Mouse (Mus musculus) lung, embryonic 14.5 days (tissue): ENCODE results near the gene Mta2. TPM values are rescaled to one million over a fixed set of nuclear protein-coding genes. Genes with fewer than 3 reads are reported as not detected.

Experiments
- ATAC-seq: fragments of 200-750 bp; cut with Nextera tagmentation; 2 replicates; pipeline ENCODE4 v1.8.0; 2017; ENCODE audit warnings: mild to moderate bottlenecking, moderate TSS enrichment, moderate library complexity; ENCODE audit not compliant: insufficient read depth
- DNase-seq: peaks from one replicate; pipeline ENCODE4 v3.0.0-alpha.2; 2015
- H3K27ac ChIP-seq: fragments of 300-500 bp; sonication (generic); 2 replicates; pipeline ENCODE4 v1.5.1; 2014; ENCODE audit warnings: low read depth, mild to moderate bottlenecking, moderate library complexity
- H3K27me3 ChIP-seq: fragments of 300-500 bp; sonication (generic); 2 replicates; pipeline ENCODE4 v1.6.1; 2014; ENCODE audit warnings: low read length, control low read depth; ENCODE audit not compliant: insufficient read depth
- H3K36me3 ChIP-seq: fragments of 300-500 bp; sonication (generic); 2 replicates; pipeline ENCODE4 v1.6.1; 2014; ENCODE audit warnings: control low read depth; ENCODE audit not compliant: insufficient read depth
- H3K4me1 ChIP-seq: fragments of 300-500 bp; sonication (generic); 2 replicates; pipeline ENCODE4 v1.6.1; 2014; ENCODE audit warnings: antibody characterized with exemption, control low read depth; ENCODE audit not compliant: insufficient read depth
- H3K4me2 ChIP-seq: fragments of 300-500 bp; sonication (generic); 2 replicates; pipeline ENCODE4 v1.6.1; 2014; ENCODE audit warnings: mild to moderate bottlenecking
- H3K4me3 ChIP-seq: fragments of 300-500 bp; sonication (generic); 2 replicates; pipeline ENCODE4 v1.5.1; 2014; ENCODE audit warnings: low read depth, low read length
- H3K9ac ChIP-seq: fragments of 300-500 bp; sonication (generic); 2 replicates; pipeline ENCODE4 v1.6.1; 2014
- H3K9me3 ChIP-seq: fragments of 300-500 bp; sonication (generic); 2 replicates; pipeline ENCODE4 v1.6.1; 2016; ENCODE audit warnings: low read depth, low read length, control low read depth
- CTCF ChIP-seq: IDR thresholded peaks from 2 replicates; pipeline ENCODE4 v1.5.1; 2016; ENCODE audit warnings: antibody characterized with exemption, low read depth
- WGBS: fragments of 180-500 bp; shearing (Covaris S2); extraction: QIAGEN DNeasy Blood & Tissue Kit; methylation state at CpG from one replicate; pipeline ENCODE4 v1.1.7; 2014; 5-methylcytosine and 5-hydroxymethylcytosine counted together
- polyA plus RNA-seq: library from polyadenylated mRNA; unstranded; fragments of >200 nt; fragmentation: Nextera tagmentation; extraction: Ambion mirVana; gene quantifications from 2 replicates; pipeline ENCODE4 v1.2.1, GENCODE M21; 2014

Mta2 gene
- polyA plus RNA-seq, 1 experiment from 2014 or later, result 52.1 TPM

- no peak for TF ChIP-seq CTCF
- Histone ChIP-seq H3K27me3 (no peaks in the 10 kb centered on the region), H3K9me3 (no peaks in the 10 kb centered on the region), H3K4me1 (peaks cover 15% of the 10 kb centered on the region), H3K27ac (peak overlapping the region; percentile 99), H3K36me3 (peaks cover 62% of the 10 kb centered on the region), H3K4me2 (peak overlapping the region; percentile 82), H3K9ac (peak overlapping the region; percentile 99), H3K4me3 (peak overlapping the region; percentile 96)
- under 1% methylated on average over 46 of the region's 46 CpGs for WGBS
- DNase-seq (peak; percentile 61), ATAC-seq (peak; percentile 35)
These were observed 745 bp downstream of the Mta2 start for GRCm38 (mm10) chr19:8942276-8942964.

GRCm38 (mm10) chr19:8943047-8943446 lies 1.4 kb downstream of the Mta2 start:
- WGBS, result 49% methylated on average over 2 of the region's 2 CpGs
- no peak for ATAC-seq
- Histone ChIP-seq H3K27me3 (no peaks in the 10 kb centered on the region), H3K4me2 (peak overlapping the region; percentile 82), H3K4me1 (peaks cover 15% of the 10 kb centered on the region), H3K36me3 (peaks cover 65% of the 10 kb centered on the region), H3K27ac (peak overlapping the region; percentile 99; the same call in 1 of the 2 replicates), H3K9me3 (no peaks in the 10 kb centered on the region), H3K4me3 (peak overlapping the region; percentile 96), H3K9ac (peak overlapping the region; percentile 99)
- DNase-seq, result peak; percentile 15
- TF ChIP-seq CTCF, result no peak

GRCm38 (mm10) chr19:8944062-8944461 lies 2.4 kb downstream of the Mta2 start:
- Histone ChIP-seq H3K4me3 (peak overlapping the region; percentile 96), H3K36me3 (peaks cover 65% of the 10 kb centered on the region), H3K9ac (peak overlapping the region; percentile 99), H3K27ac (0 out of 2 replicates have a peak overlapping the region, but pooled peaks have one; percentile 19), H3K9me3 (no peaks in the 10 kb centered on the region), H3K4me1 (peaks cover 15% of the 10 kb centered on the region), H3K27me3 (no peaks in the 10 kb centered on the region), H3K4me2 (peak overlapping the region; percentile 82)
- DNase-seq, result peak; percentile 22
- no peak for TF ChIP-seq CTCF
- 24% methylated on average over 5 of the region's 5 CpGs for WGBS
- ATAC-seq, result no peak

- H3K27ac ChIP-seq, result no peak overlapping the region
- H3K9me3 ChIP-seq, result no peaks in the 10 kb centered on the region
- TF ChIP-seq CTCF, result no peak
- peak overlapping the region; percentile 26 for H3K4me3 ChIP-seq
- H3K36me3 ChIP-seq, result peaks cover 62% of the 10 kb centered on the region
- DNase-seq (peak; percentile 93), ATAC-seq (no peak)
- no peaks in the 10 kb centered on the region for H3K27me3 ChIP-seq
- H3K4me1 ChIP-seq, result peaks cover 15% of the 10 kb centered on the region
- peak overlapping the region; percentile 82 for H3K4me2 ChIP-seq
- WGBS, result 23% methylated on average over 5 of the region's 5 CpGs
- H3K9ac ChIP-seq, result peak overlapping the region; percentile 37
These were observed 3.1 kb downstream of the Mta2 start for GRCm38 (mm10) chr19:8944750-8945149.

- 71% methylated on average over 6 of the region's 6 CpGs for WGBS
- H3K4me2 ChIP-seq, result peak overlapping the region; percentile 82
- no peaks in the 10 kb centered on the region for H3K9me3 ChIP-seq
- peak overlapping the region; percentile 26 for H3K4me3 ChIP-seq
- H3K4me1 ChIP-seq, result peaks cover 15% of the 10 kb centered on the region
- peaks cover 66% of the 10 kb centered on the region for H3K36me3 ChIP-seq
- no peak overlapping the region for H3K27ac ChIP-seq
- H3K27me3 ChIP-seq, result no peaks in the 10 kb centered on the region
- ATAC-seq (no peak), DNase-seq (no peak)
- TF ChIP-seq CTCF, result no peak
- H3K9ac ChIP-seq, result peak overlapping the region; percentile 37; the same call in 1 of the 2 replicates
These were observed 3.6 kb downstream of the Mta2 start for GRCm38 (mm10) chr19:8945251-8945650.

- no peak overlapping the region for H3K4me2 ChIP-seq
- H3K9ac ChIP-seq, result no peak overlapping the region
- DNase-seq (no peak), ATAC-seq (no peak)
- H3K9me3 ChIP-seq, result no peaks in the 10 kb centered on the region
- H3K27me3 ChIP-seq, result no peaks in the 10 kb centered on the region
- WGBS, result 83% methylated on average over 7 of the region's 7 CpGs
- no peak overlapping the region for H3K27ac ChIP-seq
- no peak overlapping the region for H3K4me3 ChIP-seq
- TF ChIP-seq CTCF, result no peak
- peaks cover 83% of the 10 kb centered on the region for H3K36me3 ChIP-seq
- peaks cover 15% of the 10 kb centered on the region for H3K4me1 ChIP-seq
These were observed 5.3 kb downstream of the Mta2 start for GRCm38 (mm10) chr19:8946929-8947328.

- no peaks in the 10 kb centered on the region for H3K4me1 ChIP-seq
- WGBS, result 91% methylated on average over 5 of the region's 5 CpGs
- no peaks in the 10 kb centered on the region for H3K9me3 ChIP-seq
- no peak overlapping the region for H3K9ac ChIP-seq
- no peaks in the 10 kb centered on the region for H3K27me3 ChIP-seq
- H3K4me3 ChIP-seq, result no peak overlapping the region
- H3K4me2 ChIP-seq, result no peak overlapping the region
- no peak overlapping the region for H3K27ac ChIP-seq
- H3K36me3 ChIP-seq, result peaks cover 78% of the 10 kb centered on the region
- DNase-seq (no peak), ATAC-seq (no peak)
- no peak for TF ChIP-seq CTCF
These were observed 8.5 kb downstream of the Mta2 start for GRCm38 (mm10) chr19:8950190-8950589.
